Mouse (Mus musculus) ES-E14 (cell line): Measurements from ENCODE around the gene Ift122. TPM values are rescaled to one million over a fixed set of nuclear protein-coding genes. Genes with fewer than 3 reads are reported as not detected.

Experiments
- DNase-seq: peaks from one replicate; pipeline ENCODE4 v3.0.0-alpha.2; 2013; ENCODE audit warnings: low read depth, low spot score
- H3K27ac ChIP-seq: 2 replicates; pipeline ENCODE4 v1.5.1; 2012; ENCODE audit warnings: low read depth, mild to moderate bottlenecking, low read length, moderate library complexity, mixed read lengths; ENCODE audit not compliant: poor library complexity, insufficient read depth, severe bottlenecking
- H3K36me3 ChIP-seq: 2 replicates; pipeline ENCODE4 v1.6.1; 2012; ENCODE audit warnings: mild to moderate bottlenecking, low read length, moderate library complexity, mixed read lengths; ENCODE audit not compliant: control insufficient read depth, poor library complexity, insufficient read depth, severe bottlenecking
- H3K4me1 ChIP-seq, 2 experiments: fragments of 150-350 bp in 1 of 2; sonication (generic) in 1 of 2; 2 replicates each; pipeline ENCODE4 v1.6.1; 2012; ENCODE audit warnings: low read length in 2 of 2, mild to moderate bottlenecking in 1 of 2, mixed read lengths in 1 of 2; ENCODE audit not compliant: control insufficient read depth in 2 of 2, insufficient read depth in 2 of 2, poor library complexity in 1 of 2
- H3K4me3 ChIP-seq, 2 experiments: fragments of 150-350 bp in 1 of 2; sonication (generic) in 1 of 2; 2 replicates each; pipeline ENCODE4 v1.5.1; 2012; ENCODE audit warnings: low read length in 2 of 2, low read depth in 1 of 2, mild to moderate bottlenecking in 1 of 2, mixed read lengths in 1 of 2; ENCODE audit not compliant: insufficient read depth in 1 of 2, poor library complexity in 1 of 2, severe bottlenecking in 1 of 2
- H3K9ac ChIP-seq: 2 replicates; pipeline ENCODE4 v1.6.1; 2012; ENCODE audit warnings: low read depth, mild to moderate bottlenecking, low read length, mixed read lengths; ENCODE audit not compliant: poor library complexity, insufficient read depth, severe bottlenecking
- H3K9me3 ChIP-seq: fragments of 150-350 bp; sonication (generic); 2 replicates; pipeline ENCODE4 v1.6.1; 2012; ENCODE audit warnings: low read depth, mild to moderate bottlenecking, low read length; ENCODE audit not compliant: control insufficient read depth, insufficient read depth
- CHD2 ChIP-seq: IDR thresholded peaks from 2 replicates; pipeline ENCODE4 v1.6.1; 2014; ENCODE audit warnings: mild to moderate bottlenecking, low read depth, low read length, inconsistent platforms
- HCFC1 ChIP-seq: IDR thresholded peaks from 2 replicates; pipeline ENCODE4 v1.6.1; 2012; ENCODE audit warnings: low read length, inconsistent platforms, borderline replicate concordance; ENCODE audit not compliant: insufficient read depth
- MAFK ChIP-seq: IDR thresholded peaks from 2 replicates; pipeline ENCODE4 v1.6.1; 2014; ENCODE audit warnings: mild to moderate bottlenecking, low read depth, low read length, inconsistent platforms; ENCODE audit not compliant: insufficient read depth
- ZC3H11A ChIP-seq: IDR thresholded peaks from 2 replicates; pipeline ENCODE4 v1.6.1; 2012; ENCODE audit warnings: low read depth, mild to moderate bottlenecking, inconsistent platforms, low read length, borderline replicate concordance
- ZNF384 ChIP-seq: IDR thresholded peaks from 2 replicates; pipeline ENCODE4 v1.6.1; 2012; ENCODE audit warnings: low read depth, low read length, inconsistent platforms
- in situ Hi-C, 2 experiments: fragments of 600-800 bp; cut with MboI; formaldehyde crosslinking; loops; one replicate each; pipeline ENCODE4 v1.15.1; 2025; ENCODE audit warnings: low sequenced_read_pairs in 2 of 2, inconsistent platforms in 1 of 2; ENCODE audit not compliant: unreplicated experiment in 2 of 2
- total RNA-seq: library from RNA; depleted of rRNA; stranded (reverse); fragments of 300-350 nt; gene quantifications from 2 replicates; pipeline ENCODE4 v1.2.3, GENCODE M21; 2012

Gene Ift122
- total RNA-seq, 1 experiment, result 8.5 TPM

GRCm38 (mm10) chr6:115901489-115901931 lies 48.2 kb downstream of the Ift122 start:
- no peak for DNase-seq
- H3K9ac ChIP-seq, result no peak overlapping the region
- H3K27ac ChIP-seq, result no peak overlapping the region
- H3K4me1 ChIP-seq, result no peaks in the 10 kb centered on the region
- no peaks in the 10 kb centered on the region for H3K9me3 ChIP-seq
- no peak overlapping the region for H3K4me3 ChIP-seq
- peaks cover 4% of the 10 kb centered on the region; the same call in 1 of the 2 replicates for H3K36me3 ChIP-seq
- in situ Hi-C loops, result loop anchor here in 1 of 2 experiments (10.0 kb wide), 1 partner anchor 233 kb away; no protein-coding TSS in a partner anchor
- TF ChIP-seq ZC3H11A (no peak), CHD2 (no peak), MAFK (no peak), HCFC1 (no peak), ZNF384 (no peak)

- Histone ChIP-seq H3K36me3 (peaks cover 4% of the 10 kb centered on the region; the same call in 1 of the 2 replicates), H3K9ac (no peak overlapping the region), H3K9me3 (no peaks in the 10 kb centered on the region), H3K27ac (no peak overlapping the region), H3K4me1 (no peaks in the 10 kb centered on the region), H3K4me3 (no peak overlapping the region)
- TF ChIP-seq HCFC1 (no peak), ZC3H11A (no peak), ZNF384 (no peak), MAFK (no peak), CHD2 (no peak)
- no peak for DNase-seq
- in situ Hi-C loops, result loop anchor here in 1 of 2 experiments (10.0 kb wide), 1 partner anchor 232 kb away; no protein-coding TSS in a partner anchor
These were observed 49.3 kb downstream of the Ift122 start for GRCm38 (mm10) chr6:115902545-115902944.

GRCm38 (mm10) chr6:115905568-115905967 lies 52.3 kb downstream of the Ift122 start:
- no peak overlapping the region for H3K27ac ChIP-seq

GRCm38 (mm10) chr6:115906455-115906854 lies 53.2 kb downstream of the Ift122 start:
- DNase-seq, result no peak
- H3K36me3 ChIP-seq, result peaks cover 3% of the 10 kb centered on the region; the same call in 1 of the 2 replicates

More at GRCm38 (mm10) chr6:115905568-115905967, 52.3 kb downstream of the Ift122 start:
- Histone ChIP-seq H3K9ac (no peak overlapping the region), H3K36me3 (peaks cover 4% of the 10 kb centered on the region; the same call in 1 of the 2 replicates), H3K4me3 (no peak overlapping the region), H3K9me3 (no peaks in the 10 kb centered on the region), H3K4me1 (no peaks in the 10 kb centered on the region)
- no peak for TF ChIP-seq ZNF384
- no peak for TF ChIP-seq CHD2
- TF ChIP-seq MAFK, result no peak
- TF ChIP-seq ZC3H11A, result no peak
- no peak for TF ChIP-seq HCFC1
- in situ Hi-C loops, result loop anchor here in 1 of 2 experiments (10.0 kb wide), 1 partner anchor 229 kb away; no protein-coding TSS in a partner anchor
- DNase-seq, result no peak

More at GRCm38 (mm10) chr6:115906455-115906854, 53.2 kb downstream of the Ift122 start:
- Histone ChIP-seq H3K9me3 (no peaks in the 10 kb centered on the region), H3K27ac (no peak overlapping the region), H3K9ac (no peak overlapping the region), H3K4me1 (no peaks in the 10 kb centered on the region), H3K4me3 (no peak overlapping the region)
- in situ Hi-C loops, result loop anchor here in 1 of 2 experiments (10.0 kb wide), 1 partner anchor 228 kb away; no protein-coding TSS in a partner anchor
- TF ChIP-seq ZNF384 (no peak), MAFK (no peak), HCFC1 (no peak), ZC3H11A (no peak), CHD2 (no peak)
